Mouse (Mus musculus) natural killer cell, adult 2 months (primary cell): ENCODE data around the gene Proser2.

ENCODE experiments used
- DNase-seq, 2 experiments: peaks; one replicate each; pipeline ENCODE4 v3.0.0; 2022; ENCODE audit warnings: low spot score in 2 of 2

Proser2 gene

GRCm38 (mm10) chr2:6072685-6073260 lies 57.2 kb downstream of the Proser2 start:
- no peak for DNase-seq

GRCm38 (mm10) chr2:6071598-6072440 lies 58.2 kb downstream of the Proser2 start:
- no peak for DNase-seq

- no peak for DNase-seq
Measured at GRCm38 (mm10) chr2:6070925-6071324, 59.1 kb downstream of the Proser2 start.

GRCm38 (mm10) chr2:6067341-6067740 lies 62.7 kb downstream of the Proser2 start:
- no peak for DNase-seq

GRCm38 (mm10) chr2:6060071-6060804 lies 69.8 kb downstream of the Proser2 start:
- DNase-seq = no peak

GRCm38 (mm10) chr2:6059291-6059690 lies 70.7 kb downstream of the Proser2 start:
- no peak for DNase-seq

GRCm38 (mm10) chr2:6056518-6056917 lies 73.5 kb downstream of the Proser2 start:
- DNase-seq = no peak

GRCm38 (mm10) chr2:6055466-6055865 lies 74.5 kb downstream of the Proser2 start:
- DNase-seq = no peak

GRCm38 (mm10) chr2:6049018-6049417 lies 81.0 kb downstream of the Proser2 start:
- DNase-seq = no peak

GRCm38 (mm10) chr2:6048570-6048969 lies 81.4 kb downstream of the Proser2 start:
- no peak for DNase-seq
